Mouse (Mus musculus) layer of hippocampus, adult 9-10 months (tissue): Measurements from ENCODE around the gene Ltbp1.

Experiments
- DNase-seq: peaks from one replicate; pipeline ENCODE4 v3.0.0; 2022; ENCODE audit warnings: low spot score

The Ltbp1 gene

GRCm38 (mm10) chr17:75293725-75294124 lies 288.4 kb downstream of the Ltbp1 start:
- DNase-seq = no peak

DNA sequence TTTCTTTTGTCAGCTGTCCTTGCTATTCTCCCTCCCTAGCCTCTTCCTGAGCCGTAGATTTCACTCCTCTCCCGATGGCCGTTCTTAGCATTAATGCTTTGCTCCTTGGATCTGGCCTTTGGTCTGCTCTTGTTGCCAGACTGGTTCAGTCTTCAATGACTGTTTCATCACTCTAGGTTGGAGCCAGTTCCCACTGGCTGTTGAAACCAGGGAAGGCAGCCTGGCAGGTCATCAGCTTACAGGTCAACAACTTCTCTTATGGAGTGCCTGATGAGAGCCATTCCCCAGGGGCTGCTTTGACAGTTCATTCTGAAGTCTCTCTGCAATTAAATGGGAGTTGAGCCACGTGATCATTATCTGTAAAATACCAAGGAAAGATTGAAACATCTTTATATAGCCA lies 295.5 kb downstream of the Ltbp1 start:
- DNase-seq = no peak

GRCm38 (mm10) chr17:75304807-75305420 lies 299.5 kb downstream of the Ltbp1 start:
- no peak for DNase-seq

GRCm38 (mm10) chr17:75305714-75306113 lies 300.3 kb downstream of the Ltbp1 start:
- DNase-seq = no peak

DNA sequence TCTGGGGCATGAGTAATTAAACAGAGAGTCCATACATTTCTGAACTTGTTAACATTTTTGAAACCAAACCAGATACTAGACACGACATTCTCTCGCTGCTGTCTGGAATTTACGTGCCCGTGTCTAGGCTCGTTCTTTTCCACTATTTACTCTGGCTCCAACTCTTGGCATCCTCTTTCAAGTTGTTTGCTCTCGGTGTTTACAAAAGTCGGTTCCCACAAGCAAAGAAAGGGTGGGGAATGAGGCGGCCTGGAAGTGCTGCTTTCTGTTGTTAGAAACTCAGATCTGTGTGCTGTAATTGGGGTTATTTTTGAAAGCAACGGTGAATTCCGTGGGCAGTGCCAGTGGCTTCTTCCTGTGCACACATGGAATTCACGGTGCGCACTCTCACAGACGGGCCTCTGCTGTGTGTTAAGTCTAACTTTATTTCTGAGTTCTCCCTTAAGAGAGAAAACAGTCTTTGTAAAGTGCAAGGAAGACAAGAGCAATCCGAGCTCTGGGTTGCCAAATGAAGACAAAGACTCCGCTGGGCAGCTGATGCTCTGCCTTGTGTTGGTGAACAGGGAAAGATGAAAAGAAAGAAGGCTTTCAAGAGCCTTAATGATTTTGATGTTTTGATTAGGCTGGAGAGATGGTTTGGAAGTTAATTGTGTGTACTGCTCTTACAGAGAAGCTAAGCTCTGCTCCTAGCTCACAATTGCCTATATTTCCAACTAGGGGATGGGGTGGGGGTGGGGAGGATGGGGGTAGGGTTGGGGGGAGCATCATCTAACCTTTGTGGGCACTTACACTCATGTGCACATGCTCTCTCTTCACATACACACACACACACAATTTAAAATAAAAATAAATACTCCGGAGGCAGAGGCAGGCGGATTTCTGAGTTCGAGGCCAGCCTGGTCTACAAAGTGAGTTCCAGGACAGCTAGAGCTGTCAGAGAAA lies 302.0 kb downstream of the Ltbp1 start:
- DNase-seq = no peak

DNA sequence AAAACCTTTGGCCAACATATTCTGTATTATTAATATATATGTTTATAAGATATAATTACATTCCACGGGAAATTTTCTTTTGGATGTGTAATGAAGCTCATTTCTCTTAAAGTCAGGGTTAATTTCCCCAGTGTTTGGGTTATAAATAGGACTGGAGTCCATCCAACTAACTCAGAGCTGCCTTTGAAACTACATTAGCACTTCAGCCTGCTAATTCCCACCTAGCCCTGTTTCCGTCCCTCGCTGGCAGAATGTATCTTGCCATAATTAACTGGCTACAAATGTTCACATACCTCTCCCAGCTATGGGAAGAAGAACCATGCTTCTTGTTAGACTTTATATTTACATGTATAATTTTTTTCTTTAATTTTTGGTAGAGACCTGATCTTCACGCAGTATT lies 311.7 kb downstream of the Ltbp1 start:
- DNase-seq = no peak

DNA sequence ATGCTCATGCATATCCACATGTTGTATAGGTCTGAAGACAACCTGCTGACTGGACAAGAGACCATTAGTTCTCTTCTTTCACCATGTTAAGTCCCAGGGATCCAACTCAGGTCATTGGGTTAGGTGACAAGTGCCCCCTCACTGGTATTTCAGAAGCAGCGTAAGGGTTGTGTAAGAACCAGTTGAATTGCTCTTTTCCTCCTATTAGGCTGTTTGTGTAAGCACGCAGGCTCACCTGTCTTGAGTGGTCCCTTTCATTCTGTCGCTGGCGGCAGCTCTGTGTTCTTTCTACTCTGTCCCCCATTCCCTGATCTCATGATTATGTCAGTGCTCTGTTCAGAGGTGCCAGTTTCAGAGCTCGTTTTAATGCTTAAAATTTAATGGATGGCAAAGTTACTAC lies 317.9 kb downstream of the Ltbp1 start:
- DNase-seq = no peak

DNA sequence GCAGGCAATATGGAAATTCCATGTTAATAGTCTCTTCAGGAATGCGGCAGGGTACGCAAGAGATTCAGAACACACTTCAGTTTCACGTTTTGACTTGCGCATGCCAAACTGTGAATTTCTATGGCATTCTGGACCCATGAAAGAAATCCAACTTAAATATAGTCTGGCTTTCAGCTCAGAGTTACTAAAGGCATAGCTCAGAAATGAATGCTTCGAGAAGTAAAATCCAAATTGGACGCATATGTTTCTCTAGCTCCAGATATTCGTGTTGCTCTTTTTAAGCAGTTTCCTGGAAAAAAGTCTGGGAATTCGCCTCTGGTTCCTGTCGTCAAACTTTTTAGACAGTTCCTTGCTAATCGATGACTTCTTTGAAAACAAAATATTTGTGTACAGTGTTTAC lies 318.4 kb downstream of the Ltbp1 start:
- DNase-seq = no peak

- DNase-seq = no peak
Measured at GRCm38 (mm10) chr17:75328102-75328639, 322.8 kb downstream of the Ltbp1 start.

GRCm38 (mm10) chr17:75330366-75330765 lies 325.0 kb downstream of the Ltbp1 start:
- no peak for DNase-seq

- no peak for DNase-seq
Measured at GRCm38 (mm10) chr17:75331421-75331951, 326.1 kb downstream of the Ltbp1 start.

- no peak for DNase-seq
Measured at GRCm38 (mm10) chr17:75332289-75332688, 326.9 kb downstream of the Ltbp1 start.

- no peak for DNase-seq
Measured at GRCm38 (mm10) chr17:75333011-75333410, 327.6 kb downstream of the Ltbp1 start.

DNA sequence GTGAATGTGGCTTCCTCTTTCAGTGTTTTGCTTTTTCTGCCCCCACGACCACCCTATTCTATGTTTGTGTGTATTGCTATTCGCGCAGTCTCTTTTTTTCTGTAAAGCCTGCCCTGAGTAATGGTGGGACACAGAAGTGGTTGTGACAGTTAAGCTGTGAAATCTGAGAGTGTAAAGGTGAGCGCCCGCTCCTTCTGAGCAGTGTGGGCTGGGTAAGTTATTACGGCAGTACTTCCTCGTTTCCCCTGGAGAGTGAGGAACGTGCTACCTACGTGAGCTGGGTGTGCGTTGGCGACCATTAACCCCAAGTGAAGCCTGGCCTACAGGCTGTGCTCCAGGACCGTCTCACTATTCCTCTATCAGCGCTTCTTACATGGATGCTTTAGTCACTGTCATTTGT lies 328.4 kb downstream of the Ltbp1 start:
- DNase-seq = no peak

DNA sequence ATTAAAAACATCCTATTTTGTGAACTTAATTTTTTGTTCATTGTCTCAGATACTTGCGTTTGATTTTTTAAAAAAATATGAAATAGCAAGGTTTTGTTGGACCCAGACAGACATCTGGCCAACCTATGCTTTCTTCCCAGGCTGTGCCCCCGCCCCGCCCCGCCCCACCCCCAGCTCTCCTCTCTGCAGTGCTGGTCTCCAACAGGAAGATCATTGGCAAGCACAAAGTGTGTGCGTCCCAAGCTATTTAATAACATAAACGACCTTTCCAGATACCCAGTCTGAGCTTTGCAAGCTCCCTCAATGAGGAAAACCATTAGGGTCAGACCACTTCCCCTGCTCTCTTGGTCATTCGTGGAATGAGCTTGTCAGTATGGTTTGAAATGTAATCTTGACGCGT lies 330.3 kb downstream of the Ltbp1 start:
- no peak for DNase-seq

GRCm38 (mm10) chr17:75341227-75341626 lies 335.9 kb downstream of the Ltbp1 start:
- DNase-seq = no peak

DNA sequence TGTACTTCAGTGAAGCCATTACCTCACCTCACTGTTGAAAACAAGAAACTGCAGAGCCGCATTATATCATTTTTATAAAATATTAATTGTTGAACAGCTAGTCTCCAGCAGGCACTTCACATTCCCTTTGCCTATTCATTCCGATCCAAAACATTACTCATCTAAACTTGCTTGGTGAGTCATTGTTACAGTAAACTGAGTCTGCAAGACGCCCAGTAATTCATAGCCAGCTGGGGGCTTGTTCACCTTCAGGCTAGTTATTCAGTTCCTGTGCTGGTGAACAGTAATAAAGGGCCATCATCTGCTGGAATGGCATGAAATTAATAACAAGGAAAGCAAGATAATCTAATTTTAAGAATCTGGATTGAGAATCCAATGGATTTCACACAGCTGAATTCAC lies 339.7 kb downstream of the Ltbp1 start:
- DNase-seq = peak; percentile 4

GRCm38 (mm10) chr17:75347414-75347813 lies 342.0 kb downstream of the Ltbp1 start:
- no peak for DNase-seq

- DNase-seq = peak; percentile 33
Measured at GRCm38 (mm10) chr17:75349109-75349508, 343.7 kb downstream of the Ltbp1 start.

GRCm38 (mm10) chr17:75349602-75350001 lies 344.2 kb downstream of the Ltbp1 start:
- DNase-seq = no peak

GRCm38 (mm10) chr17:75353323-75353722 lies 348.0 kb downstream of the Ltbp1 start:
- DNase-seq = no peak

- no peak for DNase-seq
Measured at GRCm38 (mm10) chr17:75355431-75355830, 350.1 kb downstream of the Ltbp1 start.

DNA sequence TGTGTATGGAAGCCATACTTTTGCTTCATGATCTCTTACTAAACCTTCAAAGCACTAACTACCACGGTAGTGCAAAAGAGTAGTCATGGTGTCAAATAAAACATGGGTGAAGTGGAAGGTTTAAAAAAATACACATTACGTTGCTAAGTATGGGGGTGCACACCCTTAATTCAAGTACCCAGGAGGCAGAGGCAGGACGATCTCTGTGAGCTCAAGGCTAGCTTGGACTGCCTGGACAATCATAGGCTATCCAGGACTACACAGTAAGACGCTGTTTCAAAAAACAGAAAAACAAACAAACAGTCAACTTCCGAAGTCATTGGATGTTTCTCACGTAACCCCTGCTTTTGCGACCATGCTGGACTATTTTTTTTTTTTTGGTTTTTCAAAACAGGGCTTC lies 354.7 kb downstream of the Ltbp1 start:
- no peak for DNase-seq
